In genomic region chr3:86056678-86057077, GRCm38 (mm10) we compare ENCODE assay signal across 8 mouse cellular contexts. TPM values are rescaled to one million over a fixed set of nuclear protein-coding genes. Genes with fewer than 3 reads are reported as not detected.
DNase-seq lines count a peak whose midpoint lies in the region; ATAC-seq lines count a peak whose summit lies in the region.

No protein-coding gene starts in this region.

- no peak overlapping the region for H3K4me2 ChIP-seq in heart, embryonic 11.5 days
- H3K4me2 ChIP-seq in lung, embryonic 16.5 days (ENCODE audit: low read depth, low read length), result 0 out of 2 replicates have a peak overlapping the region, but pooled peaks have one; percentile 0

- no peak overlapping the region for H3K4me3 ChIP-seq in heart, embryonic 11.5 days (ENCODE audit: low read depth, low read length)
- H3K4me3 ChIP-seq in lung, embryonic 16.5 days (ENCODE audit: low read length), result no peak overlapping the region
- H3K4me3 ChIP-seq in forebrain, embryonic 10.5 days, result no peak overlapping the region

- no peaks in the 10 kb centered on the region for H3K27me3 ChIP-seq in heart, embryonic 11.5 days (ENCODE audit: control insufficient read depth, insufficient read depth, low read length)
- H3K27me3 ChIP-seq in lung, embryonic 16.5 days (ENCODE audit: control insufficient read depth, insufficient read depth, low read depth, low read length), result no peaks in the 10 kb centered on the region
- no peaks in the 10 kb centered on the region for H3K27me3 ChIP-seq in forebrain, embryonic 10.5 days (ENCODE audit: poor library complexity, severe bottlenecking)

- H3K9ac ChIP-seq in heart, embryonic 11.5 days (ENCODE audit: low read depth, low read length), result no peak overlapping the region
- no peak overlapping the region for H3K9ac ChIP-seq in lung, embryonic 16.5 days (ENCODE audit: low read length)

- no peaks in the 10 kb centered on the region for H3K36me3 ChIP-seq in heart, embryonic 11.5 days (ENCODE audit: control insufficient read depth, insufficient read depth, low read length)
- H3K36me3 ChIP-seq in lung, embryonic 16.5 days (ENCODE audit: control insufficient read depth, insufficient read depth, low read length), result no peaks in the 10 kb centered on the region; the same call in 1 of the 2 replicates
- H3K36me3 ChIP-seq in forebrain, embryonic 10.5 days (replicated peaks), result no peaks in the 10 kb centered on the region

- WGBS in heart, embryonic 11.5 days (ENCODE audit: insufficient replicate concordance), result 78% methylated on average over 4 of the region's 4 CpGs
- 44% methylated on average over 4 of the region's 4 CpGs for WGBS in lung, embryonic 16.5 days
- WGBS in forebrain, embryonic 10.5 days, result 95% methylated on average over 4 of the region's 4 CpGs

- intact Hi-C loops in heart, postnatal 14 days (cut with DNase I), result no loop called here

- no peaks in the 10 kb centered on the region for H3K9me3 ChIP-seq in heart, embryonic 11.5 days (replicated peaks; ENCODE audit: control insufficient read depth, low read length)
- no peaks in the 10 kb centered on the region for H3K9me3 ChIP-seq in lung, embryonic 16.5 days (ENCODE audit: control insufficient read depth, low read length)
- H3K9me3 ChIP-seq in forebrain, embryonic 10.5 days, result no peaks in the 10 kb centered on the region

- no peaks in the 10 kb centered on the region for H3K4me1 ChIP-seq in heart, embryonic 11.5 days (ENCODE audit: control insufficient read depth, insufficient read depth, low read length)
- H3K4me1 ChIP-seq in lung, embryonic 16.5 days (replicated peaks; ENCODE audit: control insufficient read depth, insufficient read depth, low read length), result peaks cover 14% of the 10 kb centered on the region
- peaks cover 9% of the 10 kb centered on the region for H3K4me1 ChIP-seq in forebrain, embryonic 10.5 days

- ATAC-seq in heart, embryonic 11.5 days (replicated peaks; ENCODE audit: insufficient number of reproducible peaks, low FRiP score, low TSS enrichment), result no peak
- ATAC-seq in lung, embryonic 16.5 days (ENCODE audit: low read depth), result peak; percentile 68
- no peak for ATAC-seq in erythroblast, adult 5-6 weeks (replicated peaks; ENCODE audit: low FRiP score, poor library complexity, severe bottlenecking)

- DNase-seq in heart, adult 11 months, result peak; percentile 97
- peak; percentile 83 for DNase-seq in adrenal gland, postnatal 36 days
- peak; percentile 59 to 68 for DNase-seq in heart, postnatal 14 days
- DNase-seq in left cerebral cortex, adult 9 months (ENCODE audit: low spot score in 2 of 2), result no peak
- DNase-seq in forebrain, embryonic 10.5 days (ENCODE audit: extremely low spot score, low spot score), result no peak

- no peak overlapping the region for H3K27ac ChIP-seq in heart, embryonic 11.5 days (ENCODE audit: low read depth, low read length)
- H3K27ac ChIP-seq in lung, embryonic 16.5 days (ENCODE audit: low read length), result peak overlapping the region; percentile 72
- H3K27ac ChIP-seq in forebrain, embryonic 10.5 days, result no peak overlapping the region

RNA-seq across cellular contexts. Expression of gene Prss48, which starts 54.4 kb away (rescaled TPM):
- not detected in 2 replicates for polyA plus RNA-seq in heart, embryonic 11.5 days (2014; fragmentation: Nextera tagmentation; extraction: Ambion mirVana)
- total RNA-seq in adrenal gland, postnatal 36 days (2021), result not detected
- not detected for total RNA-seq in heart, postnatal 14 days (2021)
- polyA plus RNA-seq in lung, embryonic 16.5 days (2015; fragmentation: Nextera tagmentation; extraction: Ambion mirVana), result 0.16 and 0.23 TPM in 2 replicates
- 0.16 TPM in 1 of 2 replicates, not detected in the other for polyA plus RNA-seq in forebrain, embryonic 10.5 days (2016; fragmentation: Nextera tagmentation; extraction: Ambion mirVana)
- total RNA-seq in erythroblast, adult 5-6 weeks (2015; ENCODE audit: low replicate concordance), result not detected in 2 replicates
- total RNA-seq in erythroblast, adult 5-6 weeks (2017; ENCODE audit: low replicate concordance), result not detected in 2 replicates

Comparison
In these comparisons a context has a peak if more than half of its experiments do, and no peak if none do; other contexts are left out.
1. DNase-seq: peak in heart, adult 11 months (single experiment), adrenal gland, postnatal 36 days (2 of 2) and heart, postnatal 14 days (2 of 2); none in left cerebral cortex, adult 9 months (0 of 2) and forebrain, embryonic 10.5 days (single experiment).